ENCODE assay signal across 9 mouse cellular contexts in genomic region chr19:41763870-41764660, GRCm38 (mm10). TPM values are rescaled to one million over a fixed set of nuclear protein-coding genes. Genes with fewer than 3 reads are reported as not detected.
DNase-seq lines count a peak whose midpoint lies in the region; ATAC-seq and TF ChIP-seq lines count a peak whose summit lies in the region.
"Had no signal": no experiment of that assay in that cellular context is flagged by ENCODE, and none has a peak within 500 bp of the region (broad histone marks: within the 10 kb centered on the region; RNA-seq: fewer than 3 reads in every experiment).

No protein-coding gene starts in this region.

- no peak overlapping the region for H3K4me2 ChIP-seq in hindbrain, embryonic 16.5 days (ENCODE audit: low read length)

- 32% methylated on average over 12 of the region's 12 CpGs for WGBS in cerebellum, adult 2 months
- 32% methylated on average over 12 of the region's 12 CpGs for WGBS in hindbrain, embryonic 16.5 days
- WGBS in macrophage (ENCODE audit: missing documents): 24% methylated on average over 12 of the region's 12 CpGs

- no peaks in the 10 kb centered on the region for H3K27me3 ChIP-seq in cerebellum, adult 2 months (ENCODE audit: control insufficient read depth, insufficient read depth, low read length)
- no peaks in the 10 kb centered on the region for H3K27me3 ChIP-seq in hindbrain, embryonic 16.5 days (replicated peaks; ENCODE audit: control insufficient read depth, insufficient read depth, low read length)
- H3K27me3 ChIP-seq: megakaryocyte, embryonic 14.5 days had no signal

- no peaks in the 10 kb centered on the region for H3K9me3 ChIP-seq in hindbrain, embryonic 16.5 days (ENCODE audit: control insufficient read depth, low read length)
- H3K9me3 ChIP-seq: megakaryocyte, embryonic 14.5 days had no signal

- no peak overlapping the region for H3K4me3 ChIP-seq in cerebellum, adult 2 months (replicated peaks; ENCODE audit: insufficient read depth, low read depth, low read length)
- H3K4me3 ChIP-seq in hindbrain, embryonic 16.5 days (ENCODE audit: low read length): no peak overlapping the region
- no peak overlapping the region for H3K4me3 ChIP-seq in macrophage (ENCODE audit: inconsistent target)
- H3K4me3 ChIP-seq: megakaryocyte, embryonic 14.5 days had no signal

- no peaks in the 10 kb centered on the region for H3K36me3 ChIP-seq in hindbrain, embryonic 16.5 days (ENCODE audit: control insufficient read depth, insufficient read depth, low read length)
- peaks cover 64% of the 10 kb centered on the region for H3K36me3 ChIP-seq in macrophage (ENCODE audit: inconsistent target)

- peaks cover 52% of the 10 kb centered on the region for H3K79me2 ChIP-seq in macrophage (ENCODE audit: inconsistent target)

- peak; percentile 76 for ATAC-seq in hindbrain, embryonic 16.5 days

- TF ChIP-seq POLR2A in cerebellum, adult 2 months (IDR thresholded peaks at IDR 0.05; ENCODE audit: borderline replicate concordance, insufficient read depth, low read length): no peak

- H3K4me1 ChIP-seq in cerebellum, adult 2 months (ENCODE audit: control insufficient read depth, insufficient read depth, low read length): no peaks in the 10 kb centered on the region
- no peaks in the 10 kb centered on the region for H3K4me1 ChIP-seq in hindbrain, embryonic 16.5 days (ENCODE audit: control insufficient read depth, insufficient read depth, low read depth, low read length)

- H3K27ac ChIP-seq in cerebellum, adult 2 months (ENCODE audit: insufficient read depth, low read length): no peak overlapping the region
- H3K27ac ChIP-seq in hindbrain, embryonic 16.5 days (ENCODE audit: low read depth, low read length): no peak overlapping the region
- H3K27ac ChIP-seq in macrophage: peak overlapping the region; percentile 50

- H3K9ac ChIP-seq in hindbrain, embryonic 16.5 days (ENCODE audit: low read depth, low read length): no peak overlapping the region

- peak; percentile 91 for TF ChIP-seq CTCF in cerebellum, adult 2 months (IDR thresholded peaks at IDR 0.05; ENCODE audit: borderline replicate concordance, insufficient read depth, low read depth, low read length)

- peak; percentile 75 for DNase-seq in Muller cell, postnatal 12 days (ENCODE audit: inconsistent ontology term)
- DNase-seq in cerebellum, adult 2 months: peak; percentile 64 to 83
- DNase-seq in frontal cortex, adult 2 months (ENCODE audit: extremely low spot score in 1 of 2, low spot score in 1 of 2): peak; percentile 81 to 99
- peak; percentile 80 for DNase-seq in left cerebral cortex, adult 11 months (ENCODE audit: low spot score)
- peak; percentile 98 for DNase-seq in right cerebral cortex, adult 2 months (ENCODE audit: low spot score in 2 of 2)
- peak; percentile 86 for DNase-seq in urinary bladder, postnatal 14 days (ENCODE audit: low spot score)

RNA-seq across cellular contexts. Expression of gene Slit1, which starts 20.6 kb away (rescaled TPM):
- polyA plus RNA-seq in cerebellum, adult 2 months (2012; rRNA removed): 3.9 and 4.9 TPM in 2 replicates
- 18.7 and 28.3 TPM in 2 replicates for polyA plus RNA-seq in frontal cortex, adult 2 months (2012; rRNA removed)
- 17.4 and 23.1 TPM in 2 replicates for polyA plus RNA-seq in hindbrain, embryonic 16.5 days (2015; fragmentation: Nextera tagmentation; extraction: Ambion mirVana)
- 100 to 1,000 TPM in 17 of 26 experiments, 10 to 100 TPM in 9; 28.1 to 163 (median 110) TPM for total RNA-seq in macrophage (2018; cell fraction: chromatin; rRNA removed)
- total RNA-seq in macrophage (2018; cell fraction: cytosol; rRNA removed): 1 to 10 TPM; 1.9 to 8.5 (median 4.2) TPM
- total RNA-seq in macrophage (2018; cell fraction: nucleus; rRNA removed): 10 to 100 TPM; 13.7 to 76.8 (median 31.9) TPM
- 1.2 to 6.7 TPM (median 3.4 TPM) in 3 replicates for polyA plus RNA-seq in macrophage (2018)

RNA-seq across cellular contexts. Expression of gene Arhgap19, which starts 37.8 kb away (rescaled TPM):
- 2.4 and 2.5 TPM in 2 replicates for polyA plus RNA-seq in cerebellum, adult 2 months (2012; rRNA removed)
- 3.5 and 3.8 TPM in 2 replicates for polyA plus RNA-seq in frontal cortex, adult 2 months (2012; rRNA removed)
- 3.8 and 5.9 TPM in 2 replicates for polyA plus RNA-seq in hindbrain, embryonic 16.5 days (2015; fragmentation: Nextera tagmentation; extraction: Ambion mirVana)
- 100 to 1,000 TPM in 17 of 26 experiments, 10 to 100 TPM in 8, 1 to 10 TPM in 1; 7.7 to 676 (median 183) TPM for total RNA-seq in macrophage (2018; cell fraction: chromatin; rRNA removed)
- total RNA-seq in macrophage (2018; cell fraction: cytosol; rRNA removed): 100 to 1,000 TPM in 12 of 26 experiments, 10 to 100 TPM in 14; 20.1 to 192 (median 78.1) TPM
- 100 to 1,000 TPM in 19 of 26 experiments, 10 to 100 TPM in 7; 28.2 to 692 (median 204) TPM for total RNA-seq in macrophage (2018; cell fraction: nucleus; rRNA removed)
- 95.1 to 159 TPM (median 112 TPM) in 3 replicates for polyA plus RNA-seq in macrophage (2018)

Comparison
In these comparisons a context has a peak if more than half of its experiments do, and no peak if none do; other contexts are left out.
1. RNA of gene Arhgap19, which starts 37.8 kb away (polyA plus RNA-seq): 95.1 to 159 TPM in macrophage; 3.8 to 5.9 TPM in hindbrain, embryonic 16.5 days, 3.5 to 3.8 TPM in frontal cortex, adult 2 months and 2.4 to 2.5 TPM in cerebellum, adult 2 months; every median in the first group is over 10 times any median in the second.
2. Peak in every context shown above with its lines, with median percentiles within 50 percentile points of each other: DNase-seq.